Mouse (Mus musculus): ENCODE results near the gene Cbx8. TPM values are rescaled to one million over a fixed set of nuclear protein-coding genes. Genes with fewer than 3 reads are reported as not detected.

Gene Cbx8
- polyA plus RNA-seq, 1 experiment, result 3.2 TPM

DNA sequence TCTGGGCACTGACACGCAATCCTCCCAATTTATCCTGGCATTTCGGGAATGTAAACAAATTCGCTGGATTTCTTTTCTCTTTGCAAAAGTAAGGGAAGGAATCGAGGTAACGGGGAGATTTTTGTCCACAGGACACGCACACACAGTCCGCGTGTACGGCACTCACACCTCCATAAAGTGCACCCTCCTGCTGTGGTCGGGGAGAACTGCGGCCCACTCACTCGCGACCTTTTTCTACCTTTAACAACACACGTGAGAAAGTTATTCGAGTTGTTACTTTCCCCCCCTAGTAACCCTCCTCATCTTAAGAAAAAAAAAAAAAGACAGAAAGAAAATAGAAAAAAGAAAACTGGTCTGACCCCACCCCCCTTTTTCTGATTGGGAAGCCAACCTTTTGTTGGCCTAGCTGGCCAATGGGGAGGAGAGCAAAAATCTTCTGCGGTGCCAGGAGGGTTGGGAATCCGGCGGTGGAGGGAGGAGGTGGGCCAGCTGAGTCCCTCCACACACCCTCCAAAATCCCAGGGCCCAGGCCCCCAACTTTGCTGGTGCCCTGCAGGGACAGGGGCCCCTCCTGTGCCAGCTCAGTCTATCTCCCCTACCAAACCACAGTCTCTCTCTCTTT, 2.9 kb downstream of the Cbx8 start:
- 78% methylated on average over 18 of the region's 18 CpGs for WGBS
- DNase-seq (ENCODE audit: low read depth, low spot score), result no peak

DNA sequence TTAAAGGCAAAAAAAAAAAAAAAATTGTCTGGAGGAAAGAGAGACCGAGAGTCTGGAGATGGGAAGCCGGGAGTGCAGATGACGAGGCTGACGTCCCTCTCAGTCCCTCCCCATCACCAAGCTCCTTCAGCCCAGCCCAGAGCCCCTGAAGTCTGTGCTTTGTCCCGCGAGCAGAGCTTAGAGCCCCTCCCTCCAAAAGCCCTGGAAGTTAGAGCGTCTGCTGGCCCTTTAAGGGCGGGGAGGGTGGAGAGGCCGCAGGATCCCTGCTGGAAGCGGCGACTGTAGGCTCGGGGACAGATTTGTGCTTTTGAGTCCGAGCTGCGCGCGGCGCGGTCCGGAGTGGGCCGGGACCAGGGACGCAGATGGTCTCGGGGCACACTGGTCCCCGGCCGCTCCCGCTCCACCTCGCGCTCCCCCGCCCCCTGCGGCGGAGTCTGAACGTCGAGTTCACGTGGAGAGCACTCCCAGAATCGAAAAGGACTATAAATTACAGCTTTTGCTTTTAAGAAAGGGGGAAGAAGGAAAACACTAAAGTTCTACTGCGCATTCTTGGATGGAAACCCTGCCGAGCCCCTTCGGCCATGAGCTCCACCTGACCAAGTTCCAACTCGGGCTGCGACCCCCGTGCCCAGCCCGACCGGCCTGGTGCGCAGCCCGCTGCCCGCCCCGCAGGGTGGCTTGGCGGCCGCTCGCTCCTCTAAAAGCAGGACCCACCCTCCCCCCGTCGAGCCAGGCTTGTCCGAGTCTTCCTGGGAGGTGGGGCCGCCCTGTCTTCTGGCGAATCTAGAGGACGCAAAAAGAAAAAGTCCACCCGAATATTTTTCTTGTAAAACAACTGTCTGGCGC, 3.6 kb downstream of the Cbx8 start:
- no peak for DNase-seq (ENCODE audit: low read depth, low spot score)
- WGBS, result 20% methylated on average over 57 of the region's 57 CpGs

DNA sequence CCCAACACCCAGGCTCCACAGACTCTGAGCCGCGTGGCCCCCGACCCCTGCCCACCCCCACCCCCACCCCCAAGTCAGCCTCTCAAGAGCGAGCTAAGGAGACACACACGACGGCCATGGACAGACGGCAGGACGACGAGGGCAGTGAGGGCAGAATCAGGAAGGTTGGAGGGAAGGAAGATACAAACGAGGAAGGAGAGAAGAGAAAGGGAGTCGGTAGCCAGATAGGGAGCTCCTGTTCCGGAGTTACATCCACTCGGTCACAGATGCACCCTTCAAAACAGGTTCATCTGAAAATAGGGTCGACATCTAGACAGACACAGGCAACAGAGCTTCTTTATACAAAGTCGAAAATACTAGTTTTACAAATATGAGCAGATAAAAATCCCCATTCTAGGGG, 4.3 kb downstream of the Cbx8 start:
- 24% methylated on average over 15 of the region's 15 CpGs for WGBS
- no peak for DNase-seq (ENCODE audit: low read depth, low spot score)

DNA sequence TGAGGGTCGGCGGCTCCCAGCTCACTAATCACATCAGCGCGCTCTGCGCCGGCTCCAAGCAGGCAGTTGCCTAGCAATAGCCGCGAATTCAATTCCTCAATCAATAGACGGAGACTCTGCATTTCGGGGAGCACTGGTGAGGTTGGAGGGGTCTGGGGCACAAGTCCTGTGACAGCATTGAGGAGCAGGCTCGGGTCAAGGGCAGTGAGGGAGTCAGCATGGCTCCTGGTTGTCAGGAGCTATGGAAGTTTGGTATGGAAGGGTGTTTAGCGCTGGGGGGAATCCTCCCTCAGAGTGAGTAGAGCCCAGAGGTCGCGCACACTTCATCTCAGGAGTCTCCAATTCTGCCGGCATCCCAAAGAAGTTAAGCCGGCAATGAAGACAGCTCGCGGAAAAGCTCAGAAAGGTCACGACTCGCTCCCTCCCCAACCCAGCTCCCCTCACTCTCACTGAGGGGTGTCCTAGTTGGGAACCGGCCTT, 5.0 kb downstream of the Cbx8 start:
- DNase-seq (ENCODE audit: low read depth, low spot score), result no peak
- WGBS, result 32% methylated on average over 21 of the region's 21 CpGs

DNA sequence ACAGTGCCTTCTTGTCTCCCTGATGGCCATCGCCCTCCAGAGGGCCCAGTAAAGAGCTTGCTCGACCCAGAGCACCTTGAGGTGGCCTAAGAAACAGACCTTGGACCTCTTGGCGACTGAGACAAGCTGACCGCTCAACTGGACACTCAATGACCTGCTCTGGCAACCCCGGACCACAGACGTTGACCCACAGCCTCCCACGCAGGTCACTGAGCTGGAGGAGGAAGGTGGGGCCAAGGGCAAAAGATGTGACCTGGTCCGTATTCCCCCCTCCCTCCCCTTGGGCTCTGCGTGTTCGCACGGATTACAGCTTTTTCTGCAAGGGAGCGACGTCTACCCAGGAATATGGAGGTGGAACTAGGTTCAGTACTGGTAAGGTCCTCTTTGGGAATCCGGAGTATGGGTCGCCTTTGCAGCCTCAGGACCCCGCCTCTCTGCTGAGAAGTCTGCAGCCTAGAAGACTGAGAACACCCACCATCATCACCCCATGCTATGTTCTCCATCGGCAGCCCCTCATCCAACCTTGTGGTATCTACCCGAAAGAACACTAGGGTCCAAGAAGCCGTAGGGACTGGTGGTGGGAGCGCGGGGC, 5.6 kb downstream of the Cbx8 start:
- 18% methylated on average over 21 of the region's 21 CpGs for WGBS
- DNase-seq (ENCODE audit: low read depth, low spot score), result no peak

DNA sequence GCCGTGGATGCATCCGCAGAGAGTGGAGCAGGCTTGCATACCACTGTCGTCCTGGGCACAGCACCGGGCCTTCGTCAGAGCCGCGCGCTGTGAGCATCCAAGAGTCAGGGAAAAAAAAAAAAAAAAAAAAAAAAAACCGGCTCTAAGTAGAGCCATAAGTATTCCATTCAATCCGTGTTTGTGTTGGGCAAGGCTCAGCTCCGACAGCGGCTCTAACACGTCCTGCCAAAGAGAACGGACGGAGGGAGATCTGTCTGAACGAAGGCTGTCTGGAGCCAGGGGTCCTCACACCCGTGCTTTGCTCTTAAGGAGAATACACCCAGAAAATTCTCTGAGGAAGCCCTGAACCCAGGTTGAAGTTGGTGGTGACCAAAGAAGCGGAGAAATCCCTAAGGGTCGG, 6.1 kb downstream of the Cbx8 start:
- DNase-seq (ENCODE audit: low read depth, low spot score), result no peak
- WGBS, result 14% methylated on average over 19 of the region's 19 CpGs

DNA sequence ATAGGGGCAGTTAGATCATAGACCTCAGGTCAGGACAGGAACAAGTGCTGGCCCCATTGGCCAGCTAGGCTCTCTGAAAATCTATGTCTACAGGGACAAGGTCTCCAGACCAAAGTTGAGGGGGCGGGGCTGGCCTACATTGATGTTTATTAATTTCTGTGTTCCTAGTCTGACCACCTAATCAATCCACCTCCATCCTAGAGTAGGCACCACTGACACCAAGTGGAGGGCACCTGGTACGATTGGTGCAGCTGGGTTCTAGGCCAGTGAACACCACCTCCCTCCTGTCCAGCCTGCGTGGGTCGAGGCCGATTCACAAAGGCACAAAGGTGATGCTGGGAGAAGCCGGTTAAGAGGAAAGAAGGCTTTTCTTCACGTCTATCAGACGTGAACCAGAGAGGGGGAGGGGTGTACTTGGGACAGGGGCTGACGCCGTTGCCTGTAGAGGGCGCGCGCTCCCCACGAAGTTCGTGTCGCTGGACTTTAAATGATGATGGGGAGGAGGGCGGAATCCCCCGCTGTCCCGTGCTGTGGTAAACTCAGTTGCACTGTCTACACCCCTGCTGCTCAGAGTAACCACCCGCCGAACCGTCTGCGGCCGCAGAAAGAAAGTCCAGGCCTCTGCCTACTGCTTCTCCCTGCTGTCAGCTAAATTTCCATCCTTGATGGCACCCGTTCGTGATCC, 6.8 kb downstream of the Cbx8 start:
- no peak for DNase-seq (ENCODE audit: low read depth, low spot score)
- 4% methylated on average over 26 of the region's 26 CpGs for WGBS

DNA sequence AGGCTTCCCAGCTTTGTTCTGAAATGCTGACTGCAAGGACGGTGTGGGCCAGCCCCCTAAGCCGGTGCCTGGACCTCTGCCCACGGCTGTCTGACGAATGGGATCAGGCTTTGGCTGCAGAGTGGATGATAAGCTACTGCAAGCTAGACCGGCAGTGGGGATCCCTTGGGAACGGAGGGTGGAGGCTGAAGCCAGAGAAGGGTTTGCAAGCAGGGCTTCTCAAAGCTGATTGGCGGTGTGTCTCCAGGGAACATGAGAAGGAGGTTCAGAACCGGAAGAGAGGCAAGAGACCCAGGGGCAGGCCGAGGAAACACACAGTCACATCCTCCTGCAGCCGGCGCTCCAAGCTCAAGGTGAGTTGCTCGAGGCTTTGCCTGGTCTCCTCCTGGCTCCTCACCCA, 14.6 kb downstream of the Cbx8 start:
- DNase-seq (ENCODE audit: low read depth, low spot score), result no peak
- 75% methylated on average over 12 of the region's 12 CpGs for WGBS

DNA sequence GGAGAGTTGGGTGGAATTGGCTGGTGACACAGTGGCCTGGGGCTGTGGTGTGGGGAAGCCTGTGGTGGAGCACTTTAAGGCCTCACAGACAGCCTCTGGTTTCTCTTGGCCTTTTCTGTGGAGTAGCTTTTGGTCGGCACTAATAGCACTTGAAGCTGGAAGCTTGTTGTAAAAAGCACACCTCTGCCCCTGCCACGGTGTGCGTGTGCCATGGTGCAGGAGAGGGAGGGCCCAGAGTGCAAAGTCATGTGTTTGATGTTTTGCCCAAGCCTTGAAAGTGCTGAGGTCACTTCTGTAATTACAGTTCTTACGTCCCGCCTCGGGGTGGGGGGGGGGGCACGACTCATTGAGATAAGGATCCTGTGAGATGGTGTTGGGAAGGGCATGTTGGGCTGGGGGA, 16.5 kb downstream of the Cbx8 start:
- 15% methylated on average over 7 of the region's 7 CpGs for WGBS
- DNase-seq (ENCODE audit: low read depth, low spot score), result no peak

DNA sequence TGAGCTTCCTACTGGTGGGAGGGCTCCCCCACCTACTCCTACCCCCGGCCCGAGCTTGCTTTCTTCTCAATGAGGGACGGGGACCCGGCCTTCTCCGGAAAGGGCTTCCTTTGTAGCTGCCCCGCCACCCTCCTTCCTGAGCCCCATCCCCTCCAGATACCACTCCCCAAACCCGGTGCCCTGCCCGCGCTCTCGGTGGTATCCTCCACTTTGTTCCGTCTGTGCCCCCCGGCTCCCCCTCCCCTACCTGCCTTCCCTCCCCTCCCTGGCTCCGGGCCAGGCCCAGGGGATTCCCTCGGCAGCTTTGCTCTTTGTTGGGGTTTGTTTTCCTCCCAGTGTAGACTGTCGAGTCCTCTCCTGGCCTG, 17.2 kb downstream of the Cbx8 start:
- no peak for DNase-seq (ENCODE audit: low read depth, low spot score)
- 2% methylated on average over 15 of the region's 15 CpGs for WGBS

DNA sequence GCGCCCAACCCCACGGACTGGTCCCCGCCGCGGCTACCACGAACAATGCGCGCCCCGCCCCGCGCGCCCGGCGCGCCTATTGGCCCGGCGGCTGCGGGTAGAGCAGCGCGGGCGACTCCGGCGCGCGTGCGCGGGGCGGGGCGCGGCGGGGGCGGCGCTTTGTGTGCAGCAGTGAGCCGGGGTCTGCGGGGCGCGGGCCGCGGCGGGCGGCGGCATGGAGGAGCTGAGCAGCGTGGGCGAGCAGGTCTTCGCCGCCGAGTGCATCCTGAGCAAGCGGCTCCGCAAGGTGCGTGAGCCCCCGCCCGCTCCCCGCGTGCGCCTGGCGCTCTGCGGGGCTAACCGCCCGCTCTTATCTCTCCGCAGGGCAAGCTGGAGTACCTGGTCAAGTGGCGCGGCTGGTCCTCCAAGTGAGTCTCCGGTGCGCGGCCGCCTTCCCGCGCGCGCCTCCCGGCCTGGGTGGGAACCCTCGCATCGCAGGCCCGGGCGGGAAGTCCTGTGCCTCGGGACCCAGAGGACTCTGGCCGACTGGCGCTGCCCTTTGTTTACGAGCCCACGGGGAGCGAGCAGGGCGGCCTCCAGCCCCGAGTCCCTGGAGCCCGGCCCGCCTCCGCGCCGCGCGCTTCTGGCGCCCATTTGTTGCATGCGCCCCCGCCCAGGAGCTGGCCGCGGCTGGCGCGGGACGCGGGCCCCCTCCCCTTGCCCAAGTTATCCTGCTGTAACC, 17.7 kb downstream of the Cbx8 start, which contains the start of gene Cbx2:
Gene Cbx2 (plus strand): TSS at position 68 of the 721 bp plus-strand sequence.
- WGBS, result under 1% methylated on average over 83 of the region's 99 CpGs
- DNase-seq (ENCODE audit: low read depth, low spot score), result no peak

DNA sequence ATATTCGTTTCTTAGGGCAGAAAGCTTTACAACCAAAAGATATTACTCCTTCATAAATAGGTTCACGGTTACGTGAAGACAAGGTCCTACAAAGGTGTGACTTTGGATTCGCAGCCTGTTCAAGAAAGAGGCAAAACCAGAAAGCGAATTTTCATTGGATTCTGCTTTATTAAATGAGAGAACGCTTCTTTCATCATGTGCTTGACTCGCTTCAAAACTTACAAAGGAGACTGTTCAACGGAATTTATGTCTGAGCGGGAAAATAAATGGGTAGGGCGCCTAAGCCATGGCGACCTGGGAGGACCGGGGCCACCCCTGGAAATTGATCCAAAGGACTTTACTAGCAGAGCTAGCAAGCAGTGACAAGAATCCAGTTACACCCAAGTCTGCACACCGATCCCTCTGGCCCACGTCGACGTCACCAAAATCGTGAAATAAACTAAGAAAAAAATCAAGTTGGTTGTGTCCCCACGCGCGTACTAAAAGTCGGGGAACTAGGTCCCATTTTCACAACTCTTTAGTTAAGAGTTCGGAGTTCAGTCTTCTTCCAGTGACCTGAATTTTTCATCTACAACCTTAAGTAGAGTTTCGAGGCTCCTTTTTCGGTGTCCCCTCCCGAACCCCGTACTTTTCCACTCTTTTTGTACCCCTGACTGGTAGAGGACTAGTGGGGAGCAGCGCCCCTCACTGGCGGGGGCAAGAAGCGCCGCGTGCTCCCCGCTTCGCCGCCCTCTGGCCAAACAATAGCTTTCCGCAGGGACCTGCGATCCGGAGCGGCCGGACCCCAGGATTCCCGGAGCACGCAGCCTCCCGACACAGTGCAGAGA, 18.5 kb downstream of the Cbx8 start:
- DNase-seq (ENCODE audit: low read depth, low spot score), result no peak
- 3% methylated on average over 42 of the region's 42 CpGs for WGBS

DNA sequence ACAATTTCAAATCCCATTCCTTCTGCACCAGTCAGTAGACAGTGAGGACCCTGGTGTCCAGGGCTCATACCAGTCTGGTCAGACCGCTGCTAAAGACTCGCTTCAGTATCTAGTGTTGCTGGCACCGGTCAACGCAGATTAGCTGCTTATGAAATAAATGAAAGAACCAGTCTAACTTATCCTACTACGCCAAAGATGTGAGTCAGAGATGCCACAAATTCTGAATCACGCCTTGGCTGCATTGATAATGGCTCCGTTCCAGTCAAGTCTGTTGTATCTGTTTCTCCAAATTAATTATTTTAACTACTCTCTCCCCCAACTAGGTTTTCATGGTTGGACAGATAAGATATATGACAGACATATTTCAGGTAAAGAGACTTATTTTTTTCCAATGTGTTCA, 19.6 kb downstream of the Cbx8 start:
- no peak for DNase-seq (ENCODE audit: low read depth, low spot score)
- 87% methylated on average over 7 of the region's 7 CpGs for WGBS

DNA sequence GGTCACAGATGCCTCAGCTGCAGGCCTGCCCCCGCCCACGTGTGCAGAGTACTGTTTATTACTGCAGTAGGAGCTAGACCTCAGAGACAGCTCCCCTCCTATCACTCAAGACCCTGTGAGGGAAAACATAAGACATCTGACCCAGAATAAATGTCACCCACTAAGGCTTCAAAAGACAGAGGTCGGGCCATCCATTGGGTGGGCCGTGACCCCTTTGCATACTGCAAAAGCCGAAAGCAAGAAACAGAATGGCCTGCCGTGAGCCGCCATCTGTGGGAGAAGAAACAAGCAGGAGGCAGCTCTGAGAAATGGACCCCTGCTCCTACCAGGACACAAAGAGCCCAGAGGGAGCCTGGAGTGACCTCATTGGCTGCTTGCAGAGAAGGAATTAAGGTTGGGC, 23.3 kb downstream of the Cbx8 start:
- no peak for DNase-seq (ENCODE audit: low read depth, low spot score)
- 78% methylated on average over 7 of the region's 7 CpGs for WGBS

DNA sequence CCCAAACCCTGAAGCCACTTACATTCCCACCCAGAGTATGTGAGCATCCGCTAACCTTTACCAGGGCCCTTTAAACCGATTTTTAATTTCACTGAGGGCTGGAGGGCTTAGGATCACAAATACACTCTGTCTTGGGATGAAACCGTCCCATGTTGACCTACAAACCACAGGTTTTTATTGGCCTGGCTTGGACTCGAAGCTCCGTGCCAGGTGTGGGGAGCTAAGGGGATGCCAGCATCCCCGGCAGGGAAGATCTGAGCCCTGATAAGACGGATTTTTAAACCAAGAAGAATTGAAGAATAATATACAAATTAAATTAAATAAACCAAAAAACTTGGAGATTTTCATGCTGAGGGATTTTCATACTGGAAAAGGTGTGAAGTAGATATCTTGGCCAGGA, 26.3 kb downstream of the Cbx8 start:
- no peak for DNase-seq (ENCODE audit: low read depth, low spot score)
- 55% methylated on average over 7 of the region's 7 CpGs for WGBS

DNA sequence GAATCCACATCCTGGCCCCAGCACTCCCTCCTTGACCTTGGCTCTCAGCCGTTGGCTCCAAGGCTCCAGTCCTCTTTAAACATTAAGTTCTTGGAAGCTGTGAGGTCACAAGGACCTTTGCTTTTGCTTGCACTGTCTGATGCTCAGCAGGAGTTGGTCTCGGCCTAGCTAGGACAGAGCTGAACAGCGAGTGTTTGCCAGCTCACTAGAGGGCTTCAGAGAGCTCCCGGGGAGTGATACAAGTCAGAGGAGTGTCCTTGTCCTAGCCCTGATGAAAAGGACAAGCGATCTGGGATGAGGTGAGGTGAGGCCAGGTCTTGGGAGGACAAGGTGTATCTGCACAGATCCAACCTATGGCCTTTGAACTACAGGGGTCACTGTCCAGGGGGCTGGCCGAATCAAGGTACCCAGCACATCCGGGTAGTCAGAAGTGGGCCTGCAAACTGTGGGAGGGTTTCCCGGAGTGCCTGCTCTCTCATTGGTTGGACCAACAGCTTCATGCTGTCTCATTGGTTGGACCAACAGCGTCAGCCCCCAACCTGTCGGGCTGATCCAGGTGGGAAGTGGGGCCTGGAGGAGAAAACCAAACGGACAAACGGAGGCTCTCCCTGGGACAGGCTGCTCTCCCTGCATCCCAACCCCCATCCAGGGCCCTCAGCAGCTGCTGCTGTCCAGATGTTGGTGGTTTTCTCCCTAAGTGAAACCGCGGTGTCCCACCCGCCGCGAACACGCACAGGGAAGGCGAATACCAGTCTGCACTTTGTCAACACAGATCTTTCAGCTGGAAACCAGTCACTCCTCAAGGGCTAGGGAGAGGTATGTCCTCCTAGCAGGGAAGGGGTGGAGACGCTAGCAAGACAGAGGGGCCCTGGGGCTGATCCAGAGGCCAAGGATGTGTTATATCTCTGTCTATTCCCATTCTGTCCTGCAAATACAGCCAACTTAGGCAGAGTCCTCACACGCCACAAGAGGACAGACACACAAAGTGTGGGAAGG, 33.0 kb downstream of the Cbx8 start:
- WGBS, result 18% methylated on average over 21 of the region's 21 CpGs

DNA sequence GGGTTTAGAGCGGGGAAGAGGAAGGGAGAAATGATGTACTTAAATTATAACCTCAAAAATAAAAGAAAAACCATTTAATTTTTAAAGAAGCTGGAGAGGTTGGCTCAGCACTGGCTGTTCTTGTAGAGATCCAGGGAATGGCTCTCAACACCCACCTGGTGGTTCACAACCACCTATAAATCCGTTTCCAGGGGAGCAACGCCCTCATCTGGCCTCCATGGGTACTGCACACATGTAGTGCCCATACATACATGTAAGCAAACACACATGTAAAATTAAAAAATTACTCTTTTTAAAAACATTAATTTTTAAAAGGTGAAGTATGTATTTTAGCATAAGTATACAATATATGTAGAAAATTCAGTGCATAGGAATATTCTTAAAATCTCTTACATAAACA, 34.3 kb downstream of the Cbx8 start:
- 59% methylated on average over 3 of the region's 3 CpGs for WGBS
- DNase-seq (ENCODE audit: low read depth, low spot score), result no peak

More for the DNA sequence above, 33.0 kb downstream of the Cbx8 start:
- no peak for DNase-seq (ENCODE audit: low read depth, low spot score)

All from large intestine, adult 2 months (tissue).